Mouse (Mus musculus) adrenal gland (tissue): ENCODE data around the gene Fap.

ENCODE experiments used
- intact Hi-C: fragments of 180-260 bp; cut with DNase I; formaldehyde crosslinking; loops from one replicate; pipeline ENCODE4 v1.15.1; 2025

The Fap gene

DNA sequence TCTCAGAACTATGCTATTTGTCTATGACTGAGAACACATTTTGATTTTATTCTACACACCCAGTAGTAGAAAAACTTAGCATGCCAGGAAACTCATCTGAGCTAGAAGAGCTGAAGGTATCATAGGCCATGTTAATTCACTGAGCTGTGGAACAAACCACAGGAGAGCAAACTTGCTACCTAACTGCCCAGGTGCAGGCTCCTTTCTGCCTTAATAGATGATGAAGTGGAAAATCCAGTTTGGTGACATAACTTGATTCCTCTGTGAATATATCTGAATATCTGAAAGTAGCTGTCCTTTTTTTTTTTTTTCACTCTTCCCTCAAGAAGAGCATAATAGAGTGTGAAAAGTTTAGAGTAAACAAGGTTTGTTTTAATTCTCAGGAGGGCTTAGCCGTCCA is 42.8 kb downstream of the Fap start:
- intact Hi-C loops, result no loop called here

DNA sequence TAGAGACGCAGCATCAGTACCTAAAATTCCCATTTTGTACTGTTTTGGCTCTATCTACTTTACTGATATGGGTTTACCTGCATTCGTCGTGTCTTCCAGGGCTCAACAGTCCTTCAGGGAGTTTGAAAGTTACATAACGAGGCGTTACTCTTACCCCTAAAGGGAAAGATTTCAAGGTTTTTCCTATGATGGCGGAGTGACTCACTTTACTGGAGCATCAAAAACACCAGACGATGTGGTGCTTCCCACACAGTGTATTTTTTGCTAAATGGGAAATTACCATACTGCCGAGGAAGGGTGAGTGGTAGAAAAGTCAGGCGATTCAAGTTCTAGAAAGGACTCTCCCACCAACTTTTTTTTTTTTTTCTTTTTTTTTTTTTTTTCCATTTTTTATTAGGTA is 47.5 kb downstream of the Fap start:
- intact Hi-C loops, result no loop called here

DNA sequence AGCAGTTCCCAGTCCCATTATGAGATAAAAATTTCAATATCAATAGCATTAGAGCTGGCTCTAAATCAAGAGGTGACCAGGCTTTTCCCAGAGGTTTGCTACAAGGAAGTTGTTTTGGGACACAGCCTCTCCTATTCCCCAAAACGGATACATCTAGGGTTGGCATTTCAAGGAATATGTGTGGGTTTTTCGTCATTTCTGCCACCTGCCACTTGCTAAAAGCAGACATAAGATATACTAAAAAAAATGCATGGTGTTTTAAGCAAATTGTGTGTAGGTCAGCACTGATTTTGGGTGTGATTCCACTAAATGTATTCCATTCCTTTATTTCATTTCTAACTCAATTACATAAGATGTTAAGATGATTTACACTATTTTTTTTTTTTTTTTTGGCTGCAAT is 56.1 kb downstream of the Fap start:
- intact Hi-C loops, result no loop called here

DNA sequence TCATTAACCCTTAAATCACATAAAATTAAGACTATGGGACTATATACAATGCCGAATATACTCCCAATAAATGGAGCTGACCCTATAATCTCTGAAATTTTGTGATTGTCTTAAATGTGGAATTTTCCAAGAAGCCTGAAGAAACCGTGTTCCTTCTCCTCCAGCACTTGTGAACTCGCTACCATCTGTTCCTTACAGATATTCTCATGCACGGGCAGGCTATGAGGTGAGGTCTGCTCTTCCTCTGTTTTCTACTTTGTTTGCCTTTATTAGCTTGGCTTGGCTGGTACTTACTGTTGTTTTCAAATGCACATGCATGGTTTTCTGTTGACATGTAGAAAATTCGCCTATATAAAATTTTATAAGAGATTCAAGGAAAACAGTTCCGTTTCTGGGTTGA is 59.4 kb downstream of the Fap start:
- intact Hi-C loops, result no loop called here

DNA sequence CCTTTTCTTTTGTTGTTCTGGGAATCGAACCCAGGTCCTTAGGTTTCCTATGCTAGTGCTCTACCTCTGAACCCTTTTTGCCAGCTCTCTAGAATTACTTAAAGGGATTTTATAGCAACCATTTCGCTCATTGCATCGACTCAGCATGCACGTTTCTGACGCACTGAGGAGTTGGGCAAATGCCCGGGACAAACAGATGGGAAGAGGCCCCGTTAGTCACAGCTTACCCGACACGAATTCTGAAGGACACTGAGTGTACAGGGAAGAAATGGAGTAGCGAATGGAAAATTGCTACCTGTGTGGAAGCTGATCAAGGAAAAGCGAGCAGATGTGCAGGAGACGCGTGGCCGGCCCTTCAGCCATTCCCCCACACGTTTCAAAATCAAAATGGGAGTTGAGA is 60.4 kb downstream of the Fap start:
- intact Hi-C loops, result no loop called here

DNA sequence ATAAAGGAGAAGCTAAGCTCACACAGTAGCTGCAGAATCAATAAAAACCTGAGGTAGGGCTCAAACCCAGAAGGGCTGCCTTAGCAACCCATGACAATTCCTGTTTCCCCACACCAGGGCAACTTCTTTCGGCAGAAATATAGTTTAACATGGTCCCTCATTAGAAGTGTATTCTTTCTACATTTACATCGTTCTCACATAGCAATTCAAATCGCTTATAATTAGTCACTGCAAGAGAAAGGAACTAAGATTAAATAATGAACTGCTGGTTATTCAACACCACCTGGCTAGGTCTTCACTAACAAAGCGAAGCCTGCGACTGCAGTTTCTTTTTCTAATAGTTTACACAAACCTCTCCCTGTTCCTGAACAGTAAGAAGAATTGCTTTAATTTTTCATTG is 66.7 kb downstream of the Fap start:
- intact Hi-C loops, result no loop called here

DNA sequence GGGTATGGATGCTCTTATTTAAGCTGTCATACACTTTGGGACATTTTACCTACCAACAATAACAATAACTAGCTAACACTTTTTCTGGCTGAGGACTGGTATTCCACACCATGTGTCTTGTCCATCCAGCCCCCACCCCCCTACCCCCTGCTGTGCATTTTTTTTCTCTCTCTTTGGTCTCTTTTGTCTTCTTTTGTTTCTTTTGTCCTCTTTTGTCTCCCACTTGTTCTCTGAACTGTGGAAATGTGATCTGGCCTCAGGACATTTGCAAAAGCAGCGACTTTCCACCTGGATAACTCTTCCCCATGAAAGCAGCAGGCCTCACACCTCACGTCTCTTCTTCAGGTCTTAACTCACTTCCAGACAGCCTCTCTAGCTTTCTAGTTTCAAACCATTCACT is 67.4 kb downstream of the Fap start:
- intact Hi-C loops, result no loop called here

DNA sequence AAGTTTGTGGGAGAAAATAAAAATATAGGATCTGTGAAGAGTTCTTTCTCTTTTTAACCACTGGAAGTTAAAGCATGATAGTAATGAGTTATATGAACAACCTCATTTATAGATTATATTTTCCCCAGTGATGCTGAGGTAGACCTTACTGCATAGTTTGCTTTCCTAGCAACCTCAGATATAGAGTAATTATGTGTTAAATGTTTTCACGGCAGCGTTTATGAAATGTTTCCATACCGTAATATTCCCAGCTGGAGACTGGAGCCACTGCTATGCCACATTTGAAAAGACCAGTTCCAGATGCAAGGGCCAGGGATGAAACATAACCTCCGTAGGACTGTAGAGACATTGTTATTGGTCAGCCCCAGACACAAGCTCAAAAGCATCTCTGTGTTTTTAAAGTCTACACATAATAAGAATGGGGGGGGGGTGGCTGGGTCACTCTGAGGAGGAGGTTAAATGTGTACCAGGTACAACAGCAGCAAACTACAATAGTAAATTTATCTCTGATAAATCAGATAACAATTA is 69.5 kb downstream of the Fap start:
- intact Hi-C loops, result no loop called here

DNA sequence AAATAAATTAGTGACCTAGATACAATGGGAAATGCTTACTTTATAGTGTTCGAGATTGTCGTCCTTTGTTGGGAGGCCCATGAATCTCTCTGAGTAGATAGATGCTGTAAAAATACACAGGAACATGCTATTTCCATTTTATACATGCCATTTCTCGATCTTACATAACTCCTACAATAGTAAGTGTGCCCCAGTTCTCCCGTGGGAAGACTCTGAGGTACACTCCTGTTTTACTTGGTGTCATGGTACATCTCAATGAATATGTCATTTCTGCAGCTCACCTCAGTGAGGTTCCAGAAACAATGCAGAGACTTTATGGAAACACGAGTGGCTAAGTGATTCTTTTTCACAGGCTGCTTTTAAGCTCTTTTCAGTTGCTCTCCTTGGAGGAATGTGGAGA is 70.5 kb downstream of the Fap start:
- intact Hi-C loops, result no loop called here

DNA sequence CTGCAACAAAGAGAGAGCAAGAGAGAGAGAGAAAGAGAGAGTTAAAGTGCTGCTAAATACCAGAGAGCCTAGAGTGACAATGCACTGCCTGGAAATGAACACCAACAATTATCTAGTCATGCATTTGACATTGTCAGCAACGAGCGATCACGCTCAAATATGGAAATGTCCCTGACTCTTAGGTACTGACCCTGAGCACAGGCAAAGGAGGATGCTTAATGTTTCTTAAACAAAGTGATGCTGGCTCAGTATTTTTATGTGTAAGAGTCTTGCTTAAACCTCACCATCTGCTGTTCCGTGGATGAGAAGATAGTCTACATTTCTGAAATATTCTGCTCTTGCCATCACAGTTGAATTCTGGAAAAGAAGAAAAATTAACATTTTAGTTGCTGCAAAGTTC is 71.4 kb downstream of the Fap start:
- intact Hi-C loops, result no loop called here

DNA sequence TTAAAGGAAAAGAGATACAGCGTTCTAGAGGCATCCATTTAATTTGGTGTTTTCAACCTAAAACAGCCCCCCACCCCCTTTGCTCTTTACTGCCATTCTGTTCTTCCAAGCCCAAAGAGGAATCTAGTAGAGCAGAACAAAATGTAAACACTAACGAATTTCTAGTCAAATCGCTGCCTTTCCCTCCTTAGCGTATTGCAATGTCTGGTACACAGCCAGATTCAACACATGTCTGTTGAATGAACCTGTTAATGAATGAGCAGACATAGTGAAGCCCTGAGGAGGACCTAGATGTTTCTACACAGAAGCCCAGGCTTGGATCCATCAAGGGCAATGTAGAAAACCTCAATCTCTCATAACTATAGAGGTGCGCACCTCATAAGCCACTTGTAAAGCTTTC is 75.1 kb downstream of the Fap start:
- intact Hi-C loops, result no loop called here

DNA sequence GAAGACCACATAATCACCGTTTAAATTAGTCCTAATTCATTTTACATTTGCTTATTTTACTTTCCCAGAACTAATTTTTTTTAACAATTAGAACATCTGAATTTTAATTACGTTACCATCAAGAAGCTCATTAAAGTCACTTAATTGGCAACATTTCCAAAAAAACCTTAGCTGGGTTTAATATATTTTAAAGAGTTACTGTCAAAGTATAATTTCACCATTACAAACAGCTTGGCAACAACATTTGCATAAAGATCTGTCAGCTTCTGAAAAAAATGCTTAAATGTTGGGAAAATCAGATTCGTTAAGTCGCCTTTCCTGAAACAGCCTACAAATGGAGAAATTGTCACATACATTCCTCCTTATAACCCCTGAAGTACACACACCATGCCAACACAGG is 75.8 kb downstream of the Fap start:
- intact Hi-C loops, result no loop called here

DNA sequence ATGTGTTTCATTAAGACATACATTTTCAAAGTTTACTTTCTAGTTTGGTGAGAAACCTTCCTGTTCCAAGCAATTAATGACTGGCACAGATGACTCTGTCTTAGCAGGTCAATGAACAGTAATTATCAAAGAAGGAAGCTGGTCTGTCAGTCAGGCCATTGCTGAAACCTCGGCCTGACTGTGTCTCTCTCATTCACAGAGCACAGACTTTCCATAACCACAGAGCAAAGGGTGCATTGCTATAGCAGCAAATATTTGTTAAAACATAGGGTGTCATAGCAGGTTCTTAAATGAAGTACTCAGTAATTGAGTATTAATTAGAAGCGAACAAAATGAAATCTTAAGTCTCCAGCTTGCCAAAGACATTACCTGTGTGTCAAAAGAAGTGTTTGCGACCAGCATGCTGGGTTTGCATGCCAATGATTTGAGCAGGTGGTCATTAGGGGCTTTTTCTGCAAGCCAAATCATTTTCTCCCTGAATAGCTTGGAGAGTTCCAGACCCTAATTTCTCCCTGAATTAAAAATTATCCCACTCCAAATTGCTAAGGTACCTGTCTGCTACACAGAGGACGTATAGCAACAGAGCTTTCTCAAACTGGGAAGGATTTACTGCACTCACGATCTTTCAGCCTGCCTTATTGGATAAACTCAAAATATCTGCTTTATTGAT is 76.4 kb downstream of the Fap start:
- intact Hi-C loops, result no loop called here

DNA sequence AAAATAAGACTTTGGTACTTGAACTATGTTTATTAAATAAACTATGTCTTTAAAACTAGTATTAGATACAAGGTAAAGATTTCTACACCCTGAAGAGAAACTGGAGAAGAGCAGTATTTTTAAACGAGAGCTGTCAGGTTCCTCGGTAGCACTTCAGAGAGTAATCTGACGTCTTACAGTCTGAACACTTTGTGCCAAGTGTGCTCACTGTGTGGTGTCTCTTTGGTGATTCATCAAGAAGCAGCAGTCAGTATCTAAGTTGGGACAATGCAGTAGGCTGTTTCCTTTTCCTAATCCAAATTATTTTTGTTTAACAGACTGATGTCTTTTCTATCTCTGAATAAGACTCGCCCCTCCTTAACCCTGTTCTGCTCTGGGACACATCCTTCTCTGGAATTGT is 78.5 kb downstream of the Fap start:
- intact Hi-C loops, result no loop called here

DNA sequence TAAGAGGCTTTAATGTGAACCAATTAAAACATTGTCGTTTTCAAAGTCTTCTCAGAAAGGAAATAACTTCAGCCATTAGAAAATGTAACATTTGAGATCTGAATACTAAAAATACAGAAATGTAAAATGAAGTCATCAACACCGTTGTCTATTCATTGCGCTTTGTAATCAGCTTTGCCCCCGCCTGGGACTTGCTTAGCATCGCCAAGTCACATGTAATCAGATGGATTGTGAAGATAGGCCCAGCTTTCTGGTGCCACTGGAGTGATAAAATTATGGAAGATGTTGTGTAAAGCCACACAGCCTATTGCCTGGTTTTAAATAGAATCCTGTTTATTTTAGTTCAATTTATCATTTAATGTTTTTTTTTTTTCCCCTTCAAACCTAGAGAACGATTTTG is 84.0 kb downstream of the Fap start:
- intact Hi-C loops, result loop anchor here (5.0 kb wide), 1 partner anchor 137 kb away; no protein-coding TSS in a partner anchor

DNA sequence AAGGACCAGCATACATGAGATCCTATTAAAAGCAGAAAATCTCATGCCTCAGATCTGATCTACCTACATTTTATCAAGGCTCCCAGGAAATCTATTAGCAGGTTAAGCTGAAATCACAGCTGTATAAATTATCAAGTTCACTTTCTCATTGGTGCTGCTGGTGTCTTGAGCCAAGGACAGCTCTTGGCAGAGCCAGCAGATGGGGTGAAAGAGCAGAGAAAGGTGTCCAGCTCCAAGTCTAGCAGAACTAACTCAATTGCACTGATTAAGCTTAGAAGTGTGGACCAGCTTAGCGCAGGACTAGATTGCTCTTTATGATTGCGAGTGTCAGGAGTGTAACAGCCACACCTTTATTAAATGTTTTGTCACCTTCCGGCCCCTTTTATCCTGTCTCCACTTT is 89.0 kb downstream of the Fap start:
- intact Hi-C loops, result loop anchor here (5.0 kb wide), 1 partner anchor 142 kb away; no protein-coding TSS in a partner anchor

DNA sequence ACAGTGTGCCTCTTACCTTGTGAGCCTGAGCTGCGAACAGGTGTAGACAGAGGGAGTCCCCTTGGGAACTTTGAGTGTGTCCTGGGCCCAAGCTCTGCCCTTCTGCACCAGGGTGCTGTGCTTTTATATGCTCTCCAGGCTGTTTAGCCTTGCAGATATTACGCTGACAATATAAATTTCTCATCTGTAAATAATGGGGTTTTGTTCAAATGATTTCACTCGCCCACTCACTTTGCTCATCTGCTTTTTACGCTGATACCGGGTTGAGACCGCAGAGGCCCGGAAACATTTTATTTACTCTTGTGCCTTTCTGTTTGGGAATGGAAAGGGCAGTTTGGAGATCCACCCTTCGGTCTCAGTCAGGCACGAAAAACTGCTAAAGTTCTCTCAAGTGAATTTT is 90.3 kb downstream of the Fap start, which contains the start of gene Gcg:
Gcg (minus strand) TSS at position 101 of the 400 bp plus-strand sequence.
- intact Hi-C loops, result no loop called here

DNA sequence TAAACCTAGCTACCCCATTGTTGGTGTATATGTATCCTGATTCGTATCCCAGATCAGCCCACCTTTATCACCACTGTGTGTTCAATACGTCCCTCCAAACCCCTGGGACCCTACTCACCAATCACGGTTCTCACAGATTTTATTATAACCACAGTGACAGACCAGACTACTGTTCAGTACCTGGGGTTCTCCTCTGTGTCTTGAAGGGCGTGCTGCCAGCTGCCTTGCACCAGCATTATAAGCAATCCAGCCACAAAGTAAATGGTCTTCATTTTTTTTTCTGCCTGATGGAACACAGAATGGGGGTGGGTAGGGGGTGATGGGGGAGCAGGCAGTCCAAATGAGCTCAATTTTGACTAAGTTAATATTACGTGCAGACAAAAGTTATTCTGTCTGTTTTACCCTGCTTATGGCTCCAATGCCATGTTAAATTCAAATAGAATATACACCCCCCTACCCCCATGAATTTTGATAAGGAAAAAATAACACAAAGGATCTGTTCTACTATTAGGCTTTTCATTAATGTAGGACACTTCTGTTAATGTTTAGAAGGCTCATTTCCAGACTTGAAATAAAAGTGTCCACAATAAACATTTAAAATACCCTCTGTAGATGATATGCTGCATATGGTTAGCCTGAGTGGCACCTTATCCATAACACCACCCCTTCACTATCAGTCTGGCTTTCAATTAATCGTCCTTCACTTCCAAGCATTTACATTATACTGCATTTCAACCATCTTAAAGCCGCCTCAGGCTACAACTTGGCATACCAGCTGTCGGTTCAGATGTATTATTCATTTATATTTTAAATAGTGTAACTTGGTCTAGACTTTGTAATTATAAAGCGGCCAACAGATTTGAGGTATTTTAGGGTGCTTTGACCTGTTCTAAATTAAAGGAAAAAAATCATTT is 93.3 kb downstream of the Fap start:
- intact Hi-C loops, result no loop called here

DNA sequence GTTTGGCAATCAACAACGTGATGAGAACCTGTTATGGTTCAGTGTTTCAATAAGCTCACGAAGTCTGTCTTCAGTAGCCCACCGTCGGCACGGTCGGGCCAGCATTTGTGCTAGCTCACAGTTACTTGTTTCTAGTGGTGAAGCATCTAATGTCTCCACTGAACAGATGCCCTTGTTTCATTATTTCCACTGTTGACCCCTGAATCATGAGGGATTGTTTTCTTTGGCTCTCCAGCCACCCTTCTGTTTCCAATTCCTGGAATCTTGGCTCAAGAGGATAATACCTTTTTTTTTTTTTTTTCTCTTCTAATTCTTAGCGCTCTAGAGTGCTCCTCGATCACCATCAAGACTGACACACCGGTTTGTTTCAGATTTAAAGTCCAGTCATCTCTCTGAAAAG is 104.3 kb downstream of the Fap start:
- intact Hi-C loops, result no loop called here

DNA sequence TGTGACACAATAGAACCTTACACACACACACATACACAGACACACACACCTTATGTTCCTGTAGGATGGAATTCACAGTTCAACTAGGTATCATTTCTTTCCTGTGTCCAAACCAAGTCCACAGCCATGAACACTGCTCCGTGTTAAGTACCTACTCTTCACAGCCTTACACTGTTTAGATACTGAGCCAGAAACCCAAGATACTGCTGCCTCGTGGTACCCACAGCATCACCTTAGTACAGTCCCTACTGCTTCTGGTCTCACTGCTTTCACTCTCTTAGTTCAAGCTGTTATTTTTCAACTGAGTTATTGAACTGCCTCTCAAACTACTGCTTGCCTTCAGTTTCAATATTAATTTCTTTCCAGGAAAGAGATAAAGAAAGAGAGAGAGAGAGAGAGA is 110.6 kb downstream of the Fap start:
- intact Hi-C loops, result no loop called here

DNA sequence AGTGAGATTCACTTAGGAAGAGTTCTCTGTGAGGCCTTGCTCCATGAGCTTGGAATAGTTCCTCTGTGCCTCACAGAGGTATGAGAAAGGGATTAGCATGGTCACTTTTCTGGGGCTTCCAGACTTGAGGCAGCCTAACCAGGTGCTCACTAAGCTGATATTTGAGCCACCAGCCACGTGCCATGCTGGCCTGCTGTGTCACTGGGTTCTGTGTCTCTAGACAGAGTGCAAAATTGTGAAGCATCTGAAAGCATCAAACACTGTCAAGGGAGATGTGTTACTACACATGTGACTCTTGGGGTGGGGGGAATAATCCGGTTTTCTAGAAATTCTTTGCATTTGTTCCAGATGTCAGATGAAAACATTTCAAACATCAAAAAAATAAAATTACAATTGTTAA is 111.7 kb downstream of the Fap start:
- intact Hi-C loops, result no loop called here

DNA sequence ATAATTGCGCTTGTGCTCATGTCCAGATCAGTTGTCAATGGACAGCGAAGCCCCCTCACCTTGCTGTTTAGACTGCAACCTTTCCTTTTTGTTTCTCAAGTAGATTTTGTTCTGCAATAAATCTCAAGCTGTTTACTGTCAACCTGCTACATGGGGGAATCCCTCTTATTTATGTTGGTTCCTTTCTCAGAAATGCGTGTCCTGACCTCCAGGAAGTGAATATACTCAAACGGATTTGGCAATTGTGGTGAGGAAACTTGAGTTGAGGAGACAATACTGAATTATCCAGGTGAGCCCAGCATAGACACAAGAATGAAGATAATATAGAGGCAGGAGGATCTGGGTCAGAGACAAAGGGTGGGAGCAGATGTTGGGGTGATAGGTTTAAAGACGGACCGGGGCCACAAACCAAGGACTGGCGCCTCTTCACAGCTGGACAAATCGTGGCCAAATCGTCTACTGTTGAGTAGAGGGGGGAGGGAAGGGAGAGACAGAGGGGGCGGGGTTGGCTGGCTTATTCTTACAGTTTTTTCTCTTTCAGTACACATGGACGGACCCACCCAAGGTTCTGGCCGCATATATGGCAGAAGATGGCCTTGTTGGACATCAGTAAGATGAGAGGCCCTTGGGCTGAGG is 112.9 kb downstream of the Fap start:
- intact Hi-C loops, result no loop called here
